ENCODE assay signal across 15 mouse cellular contexts in genomic region chr11:17864833-17865397, GRCm38 (mm10).
DNase-seq lines count a peak whose midpoint lies in the region; ATAC-seq lines count a peak whose summit lies in the region.
"Had no signal": no experiment of that assay in that cellular context is flagged by ENCODE, and none has a peak within 500 bp of the region (broad histone marks: within the 10 kb centered on the region; RNA-seq: fewer than 3 reads in every experiment).

No protein-coding gene starts in this region.

- ATAC-seq in heart, embryonic 12.5 days (ENCODE audit: insufficient number of reproducible peaks, low FRiP score), result peak; percentile 51
- ATAC-seq in heart, embryonic 11.5 days (replicated peaks; ENCODE audit: insufficient number of reproducible peaks, low FRiP score, low TSS enrichment), result no peak; the same call in 1 of the 2 replicates
- ATAC-seq in forebrain, embryonic 16.5 days, result no peak
- no peak for ATAC-seq in liver, embryonic 12.5 days

- no peak overlapping the region for H3K4me2 ChIP-seq in heart, embryonic 12.5 days
- H3K4me2 ChIP-seq in heart, embryonic 11.5 days, result no peak overlapping the region
- H3K4me2 ChIP-seq in forebrain, embryonic 16.5 days (ENCODE audit: low read length), result no peak overlapping the region
- H3K4me2 ChIP-seq in liver, embryonic 12.5 days, result no peak overlapping the region

- 20% methylated on average over 4 of the region's 4 CpGs for WGBS in heart, embryonic 12.5 days
- WGBS in heart, embryonic 11.5 days (ENCODE audit: insufficient replicate concordance), result 19% methylated on average over 4 of the region's 4 CpGs
- WGBS in forebrain, embryonic 16.5 days, result 49% methylated on average over 4 of the region's 4 CpGs
- 15% methylated on average over 4 of the region's 4 CpGs for WGBS in liver, embryonic 12.5 days (ENCODE audit: insufficient replicate concordance)

- peak; percentile 3 for DNase-seq in NIH3T3 (ENCODE audit: low read depth)
- DNase-seq in forelimb bud, embryonic 11.5 days (ENCODE audit: low read depth, low spot score), result peak; percentile 17
- DNase-seq in lung, postnatal 36 days, result peak; percentile 17
- no peak for DNase-seq in urinary bladder, adult 2 months (ENCODE audit: low spot score)
- DNase-seq: adrenal gland, postnatal 25 days; cerebellum, postnatal 36 days; heart, adult 2 months; thymus, adult 18-20 months had no signal

- H3K27me3 ChIP-seq in heart, embryonic 12.5 days (replicated peaks), result no peaks in the 10 kb centered on the region
- H3K27me3 ChIP-seq in heart, embryonic 11.5 days (ENCODE audit: control insufficient read depth, insufficient read depth, low read length), result no peaks in the 10 kb centered on the region
- H3K27me3 ChIP-seq in forebrain, embryonic 16.5 days (replicated peaks; ENCODE audit: control insufficient read depth, insufficient read depth, low read length), result no peaks in the 10 kb centered on the region
- H3K27me3 ChIP-seq in liver, embryonic 12.5 days (replicated peaks), result no peaks in the 10 kb centered on the region

- H3K4me1 ChIP-seq in heart, embryonic 12.5 days (replicated peaks), result peaks cover 9% of the 10 kb centered on the region
- H3K4me1 ChIP-seq in heart, embryonic 11.5 days (ENCODE audit: control insufficient read depth, insufficient read depth, low read length), result peaks cover 3% of the 10 kb centered on the region; the same call in 1 of the 2 replicates
- H3K4me1 ChIP-seq in forebrain, embryonic 16.5 days (replicated peaks; ENCODE audit: control insufficient read depth, insufficient read depth, low read length), result no peaks in the 10 kb centered on the region
- no peaks in the 10 kb centered on the region for H3K4me1 ChIP-seq in liver, embryonic 12.5 days

- H3K36me3 ChIP-seq in heart, embryonic 12.5 days, result no peaks in the 10 kb centered on the region
- H3K36me3 ChIP-seq in heart, embryonic 11.5 days (ENCODE audit: control insufficient read depth, insufficient read depth, low read length), result no peaks in the 10 kb centered on the region
- no peaks in the 10 kb centered on the region for H3K36me3 ChIP-seq in forebrain, embryonic 16.5 days (ENCODE audit: control insufficient read depth, insufficient read depth)
- no peaks in the 10 kb centered on the region for H3K36me3 ChIP-seq in liver, embryonic 12.5 days

- no peak overlapping the region for H3K4me3 ChIP-seq in heart, embryonic 12.5 days
- no peak overlapping the region for H3K4me3 ChIP-seq in heart, embryonic 11.5 days (ENCODE audit: low read depth, low read length)
- no peak overlapping the region for H3K4me3 ChIP-seq in forebrain, embryonic 16.5 days (replicated peaks; ENCODE audit: low read length)
- H3K4me3 ChIP-seq in liver, embryonic 12.5 days, result no peak overlapping the region
- H3K4me3 ChIP-seq: erythroblast, embryonic 14.5 days; heart, adult 2 months; myocyte had no signal

- H3K9me3 ChIP-seq in heart, embryonic 12.5 days (replicated peaks), result no peaks in the 10 kb centered on the region
- no peaks in the 10 kb centered on the region for H3K9me3 ChIP-seq in heart, embryonic 11.5 days (replicated peaks; ENCODE audit: control insufficient read depth, low read length)
- H3K9me3 ChIP-seq in forebrain, embryonic 16.5 days (ENCODE audit: control insufficient read depth, low read length), result no peaks in the 10 kb centered on the region
- no peaks in the 10 kb centered on the region for H3K9me3 ChIP-seq in liver, embryonic 12.5 days (replicated peaks)

- peak overlapping the region; percentile 0; the same call in 1 of the 2 replicates for H3K27ac ChIP-seq in heart, embryonic 12.5 days (ENCODE audit: poor library complexity, severe bottlenecking)
- no peak overlapping the region for H3K27ac ChIP-seq in heart, embryonic 11.5 days (ENCODE audit: low read depth, low read length)
- no peak overlapping the region for H3K27ac ChIP-seq in forebrain, embryonic 16.5 days (ENCODE audit: low read length)
- H3K27ac ChIP-seq in liver, embryonic 12.5 days, result no peak overlapping the region
- H3K27ac ChIP-seq: heart, adult 2 months; kidney, postnatal 0 days had no signal

- no peak overlapping the region for H3K9ac ChIP-seq in heart, embryonic 12.5 days
- H3K9ac ChIP-seq in heart, embryonic 11.5 days (ENCODE audit: low read depth, low read length), result no peak overlapping the region
- no peak overlapping the region for H3K9ac ChIP-seq in forebrain, embryonic 16.5 days (replicated peaks; ENCODE audit: low read depth, low read length)
- no peak overlapping the region for H3K9ac ChIP-seq in liver, embryonic 12.5 days
